Mouse (Mus musculus) cerebellum, adult 11-12 months (tissue): ENCODE measurements around the gene Rpa2.
"Not testable (repeated sequence)": the region's sequence is repeated elsewhere in the genome, so short reads cannot be mapped to it uniquely, and the experiment has no call there.

ENCODE experiments used
- DNase-seq: peaks from one replicate; pipeline ENCODE4 v3.0.0; 2022

Rpa2 gene

DNA sequence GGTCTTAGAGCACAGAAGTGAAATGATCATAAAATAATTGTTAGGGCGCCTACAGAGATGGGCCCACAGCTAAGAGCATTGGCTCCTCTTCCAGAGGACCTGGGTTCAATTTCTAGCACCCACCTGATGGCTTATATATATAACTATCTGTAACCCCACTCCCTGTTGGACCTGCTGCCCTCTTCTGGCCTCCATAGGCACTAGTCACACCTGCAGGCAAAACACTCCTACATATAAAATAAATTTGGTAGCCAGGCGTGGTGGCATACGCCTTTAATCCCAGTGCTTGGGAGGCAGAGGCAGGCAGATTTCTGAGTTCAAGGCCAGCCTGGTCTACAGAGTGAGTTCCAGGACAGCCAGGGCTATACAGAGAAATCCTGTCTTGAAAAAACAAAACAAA lies 5.0 kb upstream of the Rpa2 start:
- DNase-seq: not testable (repeated sequence)

DNA sequence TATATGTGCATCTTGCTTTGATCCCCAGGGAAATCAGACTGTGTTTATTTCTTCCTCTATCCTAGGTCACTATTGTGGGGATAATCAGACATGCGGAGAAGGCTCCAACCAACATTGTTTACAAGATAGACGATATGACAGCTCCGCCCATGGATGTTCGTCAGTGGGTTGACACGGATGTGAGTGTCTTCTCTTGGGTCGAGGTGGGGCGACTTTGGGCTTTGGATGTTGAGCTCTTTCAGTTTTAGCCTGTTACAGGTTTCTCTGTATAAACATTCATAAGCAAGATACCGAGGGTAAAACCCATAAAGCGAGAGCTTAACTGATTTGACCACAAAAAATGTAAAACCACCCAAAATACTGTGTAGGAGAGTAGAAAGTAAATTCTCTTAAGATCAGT lies 3.6 kb downstream of the Rpa2 start:
- DNase-seq: no peak

DNA sequence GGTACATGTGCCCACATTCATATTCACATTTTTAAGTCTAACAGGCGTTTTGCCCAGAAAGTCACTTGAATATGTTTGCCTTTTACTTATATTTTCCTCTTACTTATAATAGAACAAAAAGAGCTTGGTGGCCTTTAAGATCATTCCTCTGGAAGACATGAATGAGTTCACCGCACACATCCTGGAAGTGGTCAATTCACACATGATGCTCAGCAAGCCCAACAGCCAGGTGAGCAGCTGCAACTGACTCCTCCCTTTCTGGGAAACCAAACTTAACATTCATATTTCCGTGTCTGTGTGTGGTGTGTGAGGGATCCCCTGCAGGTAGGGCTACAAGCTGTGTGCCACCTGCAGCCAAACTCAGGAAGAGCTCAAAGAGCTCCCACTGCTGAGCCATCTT lies 6.8 kb downstream of the Rpa2 start:
- no peak for DNase-seq

DNA sequence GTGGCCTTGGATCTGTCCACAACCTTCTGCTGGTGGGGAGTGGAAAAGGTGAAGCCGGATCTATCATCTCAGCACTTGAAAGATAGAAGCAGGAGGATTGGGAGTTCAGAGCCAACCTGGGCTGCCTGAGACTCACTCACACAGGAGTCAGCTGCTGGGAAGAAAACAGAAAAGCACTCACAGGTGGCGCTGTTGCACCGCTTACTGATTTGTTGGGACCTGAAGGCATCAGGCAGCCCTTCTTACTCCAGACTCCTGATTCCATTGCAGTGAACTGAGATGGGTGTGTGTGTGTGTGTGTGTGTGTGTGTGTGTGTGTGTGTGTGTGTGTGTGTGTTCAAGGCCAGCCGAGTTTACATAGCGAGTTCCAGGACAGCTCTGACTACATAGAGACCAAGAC lies 8.6 kb downstream of the Rpa2 start:
- no peak for DNase-seq

DNA sequence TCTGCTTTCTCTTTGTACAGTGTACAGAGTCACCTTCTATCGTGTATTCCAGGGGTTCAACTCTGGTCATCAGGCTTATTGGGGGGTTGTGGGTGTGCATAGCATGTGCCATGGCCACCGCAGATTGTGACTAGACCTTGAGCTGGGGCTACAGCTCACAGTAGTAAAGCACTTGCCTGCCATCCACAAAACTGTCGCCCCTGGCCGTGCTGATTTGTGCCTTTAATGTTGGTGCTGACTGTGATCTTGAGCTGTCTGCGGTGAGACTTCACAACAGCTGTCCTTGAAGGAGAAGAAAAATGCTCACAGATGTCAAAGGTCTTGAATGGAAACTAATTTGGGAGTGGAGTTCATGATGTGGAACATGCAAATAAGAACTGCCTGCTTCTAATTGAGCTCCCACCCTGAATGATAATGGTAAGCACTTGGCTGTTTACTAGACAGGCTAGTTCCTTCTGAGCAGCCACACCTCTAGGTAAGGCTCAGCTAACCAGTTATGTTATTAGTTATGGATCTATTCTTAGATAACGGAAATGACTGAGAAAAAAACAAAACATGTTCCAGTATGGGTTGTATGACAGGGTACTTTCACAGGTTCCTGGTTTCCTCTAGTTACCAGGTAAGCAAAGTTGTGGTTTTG lies 10.6 kb downstream of the Rpa2 start:
- no peak for DNase-seq

DNA sequence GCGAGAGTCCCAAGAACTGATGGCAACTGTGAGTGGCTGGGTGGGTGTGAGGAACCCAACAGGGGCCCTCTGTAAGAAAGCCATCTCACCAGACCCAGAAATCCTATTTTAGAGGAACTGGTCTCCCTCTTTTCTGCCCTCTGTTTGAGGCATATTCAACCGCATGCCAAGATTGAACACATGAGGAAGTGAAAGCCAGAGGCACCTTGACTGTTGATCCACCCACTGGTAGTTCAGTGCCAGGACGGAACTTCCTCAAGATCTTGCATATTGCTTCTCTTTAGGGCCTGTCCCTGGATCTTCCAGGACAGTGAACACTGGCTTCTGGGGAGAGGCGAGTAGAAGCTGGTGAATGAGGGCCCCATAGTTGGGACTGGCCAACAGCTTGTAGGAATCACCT lies 12.2 kb downstream of the Rpa2 start:
- DNase-seq: no peak

DNA sequence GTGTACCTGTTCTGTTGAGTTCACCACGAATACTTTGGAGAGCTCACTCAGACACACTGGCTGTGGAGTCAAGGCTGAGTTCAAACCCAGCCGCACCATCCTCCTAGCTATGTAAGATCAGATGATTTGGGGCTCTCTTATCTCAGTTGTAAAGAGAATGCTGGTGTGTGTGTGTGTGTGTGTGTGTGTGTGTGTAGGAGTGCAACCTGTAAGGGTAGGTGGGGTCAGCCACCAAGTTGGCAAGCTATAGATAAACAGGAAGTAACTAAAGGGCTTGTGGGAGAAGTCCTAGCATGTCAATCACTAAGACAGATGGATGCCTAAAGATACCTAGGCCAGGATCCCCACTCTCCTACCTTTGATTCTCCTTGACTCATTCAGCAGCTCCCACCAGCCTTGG lies 15.6 kb downstream of the Rpa2 start:
- no peak for DNase-seq

DNA sequence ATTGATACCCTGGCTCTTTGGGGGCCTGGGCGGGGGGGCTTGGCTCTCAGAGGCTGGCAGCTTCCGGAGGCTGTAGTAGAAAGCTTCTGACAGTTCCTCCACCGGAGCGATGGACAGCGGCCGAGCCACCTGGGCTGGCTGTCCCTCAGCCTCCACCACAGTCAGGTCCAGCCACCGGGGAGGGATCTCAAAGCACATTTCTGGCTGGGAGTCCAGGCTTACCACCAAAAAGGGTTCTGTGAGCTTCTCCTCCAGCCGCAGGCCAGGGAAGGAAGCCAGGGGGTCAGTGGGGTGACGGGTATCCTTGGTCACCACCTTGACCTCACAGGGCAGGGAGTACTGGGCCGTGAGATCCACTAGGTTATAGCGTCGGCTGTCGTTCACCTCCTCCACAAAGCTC lies 17.1 kb downstream of the Rpa2 start:
- DNase-seq: no peak

DNA sequence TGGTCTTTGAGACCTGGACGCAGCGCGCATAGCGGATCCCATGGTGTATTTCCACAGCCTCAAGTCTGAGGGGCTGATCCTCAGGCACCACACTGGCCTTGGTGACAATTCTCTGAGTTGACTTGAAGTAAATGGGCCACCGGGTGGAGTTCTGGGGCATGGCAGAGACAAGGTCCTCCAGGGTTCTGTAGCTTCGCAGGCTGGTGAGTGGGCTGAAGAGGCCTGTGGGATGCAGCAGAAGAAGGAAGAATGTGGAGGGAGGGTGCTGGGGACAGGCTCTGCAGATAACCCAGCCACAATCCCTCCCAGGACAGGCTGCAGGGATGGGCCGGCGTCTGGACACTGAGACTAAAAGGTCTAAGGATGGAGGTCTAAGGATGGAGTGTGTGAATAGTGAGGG lies 21.6 kb downstream of the Rpa2 start:
- no peak for DNase-seq

DNA sequence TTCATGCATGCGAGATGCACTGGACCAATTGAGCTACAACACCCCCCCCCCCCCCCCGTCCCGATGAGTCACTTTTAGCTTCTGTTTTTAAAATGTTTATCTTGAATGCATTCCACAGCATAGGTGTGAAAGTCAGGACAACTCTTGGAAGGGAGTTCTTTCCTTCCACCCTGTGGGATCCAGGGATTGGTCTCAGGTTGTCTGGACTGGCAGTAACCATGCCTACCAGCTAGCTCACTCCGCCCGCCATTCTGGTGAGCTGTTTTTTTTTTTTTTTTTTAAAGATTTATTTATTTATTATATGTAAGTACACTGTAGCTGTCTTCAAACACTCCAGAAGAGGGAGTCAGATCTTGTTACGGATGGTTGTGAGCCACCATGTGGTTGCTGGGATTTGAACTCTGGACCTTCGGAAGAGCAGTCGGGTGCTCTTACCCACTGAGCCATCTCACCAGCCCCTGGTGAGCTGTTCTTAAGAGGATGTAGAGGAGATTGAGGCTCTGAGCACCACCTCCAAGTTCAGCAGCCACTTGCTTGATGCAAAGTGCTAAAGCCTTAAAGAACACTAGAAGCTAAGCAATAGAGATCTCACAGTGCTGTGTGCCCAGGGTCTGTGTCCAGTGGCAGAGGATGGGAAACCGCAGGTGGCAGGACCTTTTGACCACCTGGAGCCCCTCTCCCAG lies 25.3 kb downstream of the Rpa2 start:
- not testable (repeated sequence) for DNase-seq

DNA sequence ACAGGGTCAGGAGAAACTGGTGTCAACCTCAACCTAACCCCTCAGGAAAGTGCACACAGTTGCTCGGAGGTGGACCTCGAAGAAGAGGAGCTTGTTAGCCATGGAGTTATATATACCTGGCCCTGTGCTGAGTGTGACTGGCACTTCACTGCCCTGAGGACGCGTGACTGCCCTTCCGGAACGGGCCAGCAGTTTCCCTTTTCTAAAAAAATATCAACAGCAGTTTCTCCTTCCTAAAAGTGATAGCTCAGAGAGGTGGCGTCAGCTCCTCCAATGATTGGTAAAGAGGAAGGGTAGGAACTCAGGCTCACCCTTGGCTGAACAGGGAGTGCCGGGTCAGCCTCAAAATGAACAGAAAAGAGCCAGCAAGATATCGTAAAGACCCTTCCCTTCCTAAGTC lies 25.9 kb downstream of the Rpa2 start:
- no peak for DNase-seq

DNA sequence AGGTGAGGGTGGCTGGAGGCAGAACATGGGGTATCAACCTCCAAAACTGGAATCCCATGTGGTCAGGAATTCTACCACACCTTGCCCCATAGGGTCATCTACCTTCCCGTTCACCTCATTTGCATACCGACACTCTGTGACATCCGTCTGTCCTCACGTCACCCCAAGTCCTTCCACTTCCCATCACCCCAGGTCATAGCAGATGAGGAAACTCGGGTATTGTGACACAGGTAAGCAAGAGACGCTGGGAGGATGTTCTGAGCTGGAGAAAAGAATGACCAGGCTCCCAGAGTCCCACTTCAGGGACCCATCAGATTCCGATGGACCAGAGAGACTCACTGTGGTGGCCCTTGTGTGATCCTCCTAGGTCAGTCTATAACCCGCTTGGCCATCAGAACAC lies 26.6 kb downstream of the Rpa2 start:
- DNase-seq: no peak

DNA sequence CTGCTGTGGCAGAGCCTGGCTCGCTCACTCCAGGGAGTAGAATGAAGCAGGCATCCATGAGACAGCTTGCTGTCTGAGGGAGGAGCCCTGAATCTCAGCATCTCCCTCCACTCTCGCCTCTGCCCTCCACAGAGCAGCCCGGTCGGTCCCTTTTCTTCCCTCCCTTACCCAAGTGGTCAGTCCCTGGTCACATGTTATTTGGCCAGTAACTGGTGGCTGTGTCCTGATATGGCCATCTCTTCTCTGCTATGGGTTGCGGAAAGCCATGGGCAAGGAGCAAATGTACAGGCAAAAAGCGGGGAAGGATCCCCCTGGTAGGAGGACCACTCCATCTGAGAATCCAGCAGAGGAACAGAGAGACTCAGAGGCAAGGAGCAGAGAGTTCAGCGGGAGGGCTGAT lies 27.0 kb downstream of the Rpa2 start:
- no peak for DNase-seq

DNA sequence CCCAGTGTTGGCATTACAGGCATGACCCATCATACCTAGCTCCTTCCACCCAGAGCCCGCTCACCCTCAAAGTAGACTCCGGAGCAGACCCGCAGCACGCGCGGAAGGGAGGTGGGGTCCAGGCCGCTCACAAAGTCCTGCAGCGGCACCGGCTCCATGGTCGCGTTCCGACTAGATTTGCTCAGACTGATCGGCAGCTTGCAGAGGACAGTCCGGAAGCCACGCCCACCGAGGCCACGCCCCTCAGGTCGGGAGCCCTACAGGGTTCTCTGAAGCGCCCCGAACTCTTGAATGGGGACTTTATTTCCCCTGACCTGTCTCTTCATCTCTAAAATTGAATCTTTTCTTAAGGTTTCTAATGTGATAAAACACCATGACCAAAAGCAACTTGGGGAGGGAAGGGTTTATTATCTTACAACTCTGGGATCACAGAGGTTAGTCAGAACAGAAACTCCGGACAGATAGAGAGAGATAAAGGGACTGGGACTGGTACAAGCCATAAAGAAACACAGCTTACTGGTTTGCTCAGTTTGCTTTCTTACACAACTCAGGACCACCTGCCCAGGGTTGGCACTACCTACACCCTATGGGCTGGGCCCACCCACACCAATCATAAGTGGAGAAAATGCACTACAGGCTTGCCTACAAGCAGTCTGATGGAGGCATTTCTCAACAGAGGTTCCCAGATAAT lies 28.2 kb downstream of the Rpa2 start, which contains the start of gene Themis2:
Themis2 (minus strand) TSS at position 192 of the 691 bp plus-strand sequence.
- no peak for DNase-seq

DNA sequence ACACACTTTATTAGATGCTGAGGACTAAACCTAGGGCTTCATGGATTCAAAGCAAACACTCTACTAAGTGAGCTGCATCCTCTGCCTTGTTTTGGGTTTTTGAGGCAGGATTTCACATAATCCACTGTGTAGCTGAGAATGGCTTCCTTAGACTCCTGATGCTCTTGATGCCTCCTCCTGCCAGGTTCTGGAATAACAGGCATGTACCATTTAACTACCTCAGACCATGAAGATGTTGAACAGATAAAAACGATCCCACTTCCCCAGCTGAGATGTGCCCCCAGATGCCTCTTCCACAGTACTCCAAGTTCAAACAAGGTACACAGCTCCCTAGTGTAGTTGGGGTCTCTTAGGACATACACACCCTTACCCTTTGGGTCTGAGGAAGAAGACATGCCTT lies 29.3 kb downstream of the Rpa2 start:
- no peak for DNase-seq

DNA sequence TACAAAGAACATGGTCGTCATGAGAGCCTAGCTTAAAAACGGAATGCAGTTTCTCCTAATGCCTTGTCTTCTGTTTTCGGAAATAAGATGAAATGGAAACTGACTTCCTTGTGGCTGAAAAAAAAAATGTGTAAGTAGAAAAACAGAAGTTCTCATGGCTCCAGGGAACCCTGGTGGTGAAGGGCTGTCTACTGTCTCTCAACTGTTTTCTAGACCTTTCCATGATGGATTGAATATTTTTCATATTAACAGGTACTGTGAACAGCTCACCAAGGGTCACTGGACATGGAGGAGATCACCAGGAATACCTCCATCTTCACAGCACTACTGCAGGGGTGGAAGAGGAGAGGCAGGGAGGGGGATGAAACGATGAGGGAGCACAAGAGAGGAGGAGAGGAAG lies 29.9 kb downstream of the Rpa2 start:
- DNase-seq: no peak

DNA sequence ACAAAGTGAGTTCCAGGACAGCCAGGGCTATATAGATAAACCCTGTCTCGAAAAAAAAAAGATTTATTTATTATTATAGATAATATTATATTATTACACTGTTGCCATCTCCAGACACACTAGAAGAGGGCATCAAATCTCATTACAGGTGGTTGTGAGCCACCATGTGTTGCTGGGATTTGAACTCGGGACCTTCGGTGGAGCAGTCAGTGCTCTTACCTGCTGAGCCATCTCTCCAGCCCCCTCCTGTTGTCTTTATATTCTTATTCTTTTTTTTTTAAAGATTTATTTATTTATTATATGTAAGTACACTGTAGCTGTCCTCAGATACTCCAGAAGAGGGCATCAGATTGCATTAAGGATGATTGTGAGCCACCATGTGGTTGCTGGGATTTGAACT lies 30.5 kb downstream of the Rpa2 start:
- not testable (repeated sequence) for DNase-seq

DNA sequence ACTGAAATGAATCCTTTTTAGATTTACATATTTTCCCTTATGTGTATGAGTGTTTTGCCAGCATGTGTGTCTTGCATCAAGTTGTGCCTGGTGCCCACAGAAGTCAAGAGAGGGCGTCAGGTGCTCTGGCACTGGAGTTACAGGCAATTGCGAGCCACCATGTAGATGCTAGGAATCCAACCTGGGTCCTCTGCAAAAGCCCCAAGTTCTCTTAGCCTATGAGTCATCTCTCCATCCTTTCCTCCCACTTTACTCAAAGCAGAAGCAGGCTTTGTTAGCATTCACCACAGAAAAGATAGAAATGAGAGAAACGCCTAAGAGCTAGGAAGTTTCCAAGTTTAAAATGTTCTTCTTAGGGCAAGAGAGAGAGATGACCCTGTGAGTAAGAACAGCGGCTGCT lies 31.7 kb downstream of the Rpa2 start:
- no peak for DNase-seq

DNA sequence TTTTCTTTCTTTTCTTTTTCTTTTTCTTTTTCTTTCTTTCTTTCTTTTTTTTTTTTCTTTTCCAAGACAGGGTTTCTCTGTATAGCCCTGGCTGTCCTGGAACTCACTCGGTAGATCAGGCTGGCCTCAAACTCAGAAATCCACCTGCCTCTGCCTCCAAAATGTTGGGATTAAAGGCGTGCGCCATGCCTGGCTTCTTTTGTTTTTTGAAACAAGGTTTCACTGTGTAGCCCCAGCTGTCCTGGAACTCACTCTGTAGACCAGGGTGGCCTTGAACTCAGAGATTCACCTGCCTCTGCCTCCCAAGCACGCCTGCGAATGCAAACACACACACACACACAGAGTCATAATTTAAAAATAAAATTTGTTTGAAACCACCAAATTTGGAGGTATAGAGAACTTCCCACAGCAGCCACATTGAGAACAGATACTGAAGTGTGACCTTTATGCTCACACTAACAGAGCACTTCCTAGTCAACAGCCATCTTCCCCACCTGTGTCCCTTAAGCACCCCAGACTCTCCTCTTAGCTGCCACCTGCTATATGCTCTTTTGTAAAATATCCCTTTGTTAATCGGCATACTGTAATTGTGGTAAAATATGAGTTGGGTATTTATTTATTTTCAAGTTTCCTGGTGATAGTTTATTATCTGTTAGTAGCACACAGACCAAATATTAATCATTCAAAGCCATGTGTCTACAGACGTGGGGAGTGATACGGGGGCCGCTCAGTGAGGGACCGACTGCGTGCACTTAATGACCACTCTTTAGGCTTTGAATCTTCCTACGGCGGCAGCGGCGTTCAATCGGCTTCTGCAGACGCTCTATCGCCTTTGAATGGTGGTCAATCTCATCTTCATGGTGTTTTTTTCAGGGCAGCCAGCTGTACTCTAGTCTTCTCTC lies 33.3 kb downstream of the Rpa2 start:
- DNase-seq: no peak

DNA sequence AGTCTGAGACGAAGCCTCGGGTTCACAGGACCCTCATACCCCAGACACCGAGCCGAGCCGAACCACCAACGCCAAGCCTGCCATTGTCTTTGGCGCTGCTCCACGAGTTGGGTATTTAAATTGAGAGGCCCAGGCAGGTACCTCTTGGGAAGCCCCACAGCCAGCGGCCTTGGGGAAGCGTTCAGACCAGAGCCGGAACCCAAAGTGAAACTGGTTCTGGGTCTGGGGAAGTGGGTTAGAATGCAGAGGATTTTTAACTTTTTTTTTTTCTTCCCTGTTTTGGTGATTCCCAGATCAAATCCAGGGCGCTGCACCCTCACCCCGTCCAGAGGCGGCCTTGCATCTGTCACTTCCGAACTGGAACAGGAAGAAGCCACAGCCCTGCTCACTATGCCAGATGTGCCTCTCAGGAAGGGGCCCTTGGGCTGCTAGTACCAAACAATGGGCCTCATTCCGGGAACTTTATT lies 34.1 kb downstream of the Rpa2 start:
- no peak for DNase-seq

DNA sequence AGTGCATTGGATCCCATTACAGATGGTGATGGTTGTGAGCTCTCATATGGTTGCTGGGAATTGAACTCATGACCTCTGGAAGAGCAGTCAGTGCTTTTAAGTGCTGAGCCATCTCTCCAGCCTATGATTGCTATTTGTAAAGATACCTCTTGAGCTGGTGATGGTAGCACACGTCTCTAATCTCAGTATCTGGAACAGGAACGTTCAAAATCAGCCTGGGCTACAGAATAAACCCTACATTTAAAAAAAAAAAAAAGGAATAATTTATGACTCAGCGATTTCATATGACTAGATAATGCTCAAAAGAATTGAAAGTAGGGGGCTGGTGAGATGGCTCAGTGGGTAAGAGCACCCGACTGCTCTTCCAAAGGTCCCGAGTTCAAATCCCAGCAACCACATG lies 35.1 kb downstream of the Rpa2 start:
- no peak for DNase-seq

DNA sequence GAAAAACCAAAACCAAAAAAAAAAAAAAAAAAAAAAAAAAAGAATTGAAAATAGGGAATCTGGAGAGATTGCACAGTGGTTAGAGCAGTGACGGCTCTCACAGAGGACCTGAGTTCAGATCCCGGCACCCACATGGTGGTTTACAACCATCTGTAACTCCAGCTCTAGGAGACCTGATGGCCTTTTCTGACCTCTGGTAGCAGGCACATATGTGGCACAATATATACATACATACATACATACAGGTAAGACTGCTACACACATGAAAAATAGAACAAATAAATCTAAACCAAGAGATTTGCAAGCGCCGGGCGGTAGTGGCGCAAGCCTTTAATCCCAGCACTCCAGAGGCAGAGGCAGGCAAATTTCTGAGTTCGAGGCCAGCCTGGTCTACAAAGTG lies 35.7 kb downstream of the Rpa2 start:
- no peak for DNase-seq

DNA sequence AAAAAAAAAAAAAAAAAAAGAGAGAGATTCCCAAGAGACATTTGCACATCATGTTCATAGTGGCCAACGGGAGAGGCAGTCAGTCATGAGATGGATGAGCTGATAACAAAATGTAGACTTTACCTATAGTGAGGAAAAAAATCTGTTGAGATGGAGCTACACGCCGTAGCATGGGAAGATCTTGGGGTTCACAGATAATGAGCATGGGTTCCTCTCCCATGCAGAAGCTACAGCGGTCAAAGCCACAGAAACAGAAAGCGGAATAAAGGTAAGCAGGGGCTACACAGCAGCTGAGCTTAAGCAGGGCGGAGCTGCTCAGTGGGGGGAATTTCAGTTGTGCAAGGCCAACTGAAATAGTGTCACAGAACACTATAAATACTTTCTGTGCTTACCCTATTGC lies 36.2 kb downstream of the Rpa2 start:
- no peak for DNase-seq
